ENCODE assay signal across 8 mouse cellular contexts in the genomic region with DNA sequence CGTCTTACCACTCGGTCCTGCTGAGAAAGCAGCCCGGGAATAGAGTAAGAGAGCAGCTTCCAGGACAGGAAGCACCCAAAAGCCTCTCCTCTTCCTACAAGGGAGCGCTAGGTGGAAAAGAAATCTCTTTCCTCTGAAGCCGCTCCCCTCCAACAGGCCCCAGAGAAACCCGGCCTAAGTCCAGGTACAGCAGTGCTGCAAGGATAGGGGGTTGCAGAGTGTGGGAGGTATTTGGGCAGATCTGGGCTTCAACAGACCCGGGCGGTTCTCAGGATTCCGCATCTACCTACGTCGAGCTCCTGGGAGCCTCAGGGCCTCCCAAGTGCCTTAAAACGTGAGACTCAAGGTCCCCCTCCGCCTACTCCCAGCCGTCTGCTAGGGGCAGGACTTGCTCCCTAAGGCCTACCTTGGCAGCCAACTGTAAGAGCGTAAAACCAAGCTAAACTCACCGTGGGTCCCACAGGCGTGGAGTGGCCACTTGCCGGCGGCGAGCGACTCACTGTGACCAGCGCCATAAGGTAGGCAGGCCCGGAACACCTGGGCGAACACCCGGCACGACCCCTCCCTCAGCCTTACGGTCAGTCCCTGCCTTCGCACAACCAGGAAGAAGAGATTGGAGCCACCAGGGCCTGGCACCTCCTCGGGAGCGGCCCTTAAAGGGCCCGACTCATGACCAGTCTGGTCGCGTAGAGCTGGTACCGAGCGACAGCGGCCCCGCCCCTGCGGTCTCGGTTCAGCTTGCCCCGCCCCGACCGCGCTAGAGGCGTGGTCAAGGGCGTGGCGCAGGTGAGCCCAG. TPM values are rescaled to one million over a fixed set of nuclear protein-coding genes. Genes with fewer than 3 reads are reported as not detected.
DNase-seq lines count a peak whose midpoint lies in the region; ATAC-seq and TF ChIP-seq lines count a peak whose summit lies in the region.

A gene (minus strand): TSS at position 615 of the 796 bp plus-strand sequence.

- H3K36me3 ChIP-seq in embryonic facial prominence, embryonic 15.5 days, result peaks cover 17% of the 10 kb centered on the region
- H3K36me3 ChIP-seq in limb, embryonic 14.5 days (ENCODE audit: control insufficient read depth, insufficient read depth, low read length), result peaks cover 24% of the 10 kb centered on the region; the same call in 1 of the 2 replicates
- no peaks in the 10 kb centered on the region for H3K36me3 ChIP-seq in midbrain, embryonic 15.5 days (replicated peaks)
- H3K36me3 ChIP-seq in splenic B cell, adult 2 months (ENCODE audit: control insufficient read depth, insufficient read depth, low read length, poor library complexity, severe bottlenecking), result no peaks in the 10 kb centered on the region; the same call in 1 of the 2 replicates

- H3K4me1 ChIP-seq in embryonic facial prominence, embryonic 15.5 days, result peaks cover 16% of the 10 kb centered on the region
- 0 out of 2 replicates have a peak, but pooled peaks cover 6% of the 10 kb centered on the region for H3K4me1 ChIP-seq in limb, embryonic 14.5 days (ENCODE audit: control insufficient read depth, insufficient read depth, low read length)
- peaks cover 7% of the 10 kb centered on the region for H3K4me1 ChIP-seq in midbrain, embryonic 15.5 days

- H3K4me2 ChIP-seq in embryonic facial prominence, embryonic 15.5 days (replicated peaks), result peak within 1 kb of the TSS; percentile 74
- peak within 1 kb of the TSS; percentile 60 for H3K4me2 ChIP-seq in limb, embryonic 14.5 days (replicated peaks; ENCODE audit: low read depth, low read length, severe bottlenecking)
- peak within 1 kb of the TSS; percentile 47 for H3K4me2 ChIP-seq in midbrain, embryonic 15.5 days

- 0 out of 2 replicates have a peak, but pooled peaks cover 4% of the 10 kb centered on the region for H3K27me3 ChIP-seq in embryonic facial prominence, embryonic 15.5 days
- no peaks in the 10 kb centered on the region for H3K27me3 ChIP-seq in limb, embryonic 14.5 days (ENCODE audit: control insufficient read depth, insufficient read depth, low read length)
- peaks cover 13% of the 10 kb centered on the region for H3K27me3 ChIP-seq in midbrain, embryonic 15.5 days (replicated peaks)
- H3K27me3 ChIP-seq in splenic B cell, adult 2 months (ENCODE audit: control insufficient read depth, insufficient read depth, low read length, poor library complexity, severe bottlenecking), result no peaks in the 10 kb centered on the region

- no peaks in the 10 kb centered on the region for H3K9me3 ChIP-seq in embryonic facial prominence, embryonic 15.5 days (replicated peaks)
- H3K9me3 ChIP-seq in limb, embryonic 14.5 days (ENCODE audit: control insufficient read depth, low read length), result no peaks in the 10 kb centered on the region
- H3K9me3 ChIP-seq in midbrain, embryonic 15.5 days, result no peaks in the 10 kb centered on the region

- H3K4me3 ChIP-seq in embryonic facial prominence, embryonic 15.5 days (replicated peaks), result peak within 1 kb of the TSS; percentile 60
- H3K4me3 ChIP-seq in limb, embryonic 14.5 days (replicated peaks; ENCODE audit: low read length), result peak within 1 kb of the TSS; percentile 46
- H3K4me3 ChIP-seq in midbrain, embryonic 15.5 days, result peak within 1 kb of the TSS; percentile 29

- peak; percentile 84 for DNase-seq in 3134 (ENCODE audit: extremely low read depth, insufficient read length, low spot score)
- DNase-seq in adrenal gland, postnatal 14 days, result peak; percentile 86
- peak; percentile 35 for DNase-seq in heart, adult 8-10 months (ENCODE audit: low spot score)
- DNase-seq in kidney, adult 8-10 months, result peak; percentile 90 to 92
- peak; percentile 51 for DNase-seq in limb, embryonic 14.5 days (ENCODE audit: low spot score)
- DNase-seq in splenic B cell, adult 2 months (ENCODE audit: low read depth, low spot score), result peak; percentile 77

- H3K9ac ChIP-seq in embryonic facial prominence, embryonic 15.5 days, result peak within 1 kb of the TSS; percentile 47
- peak within 1 kb of the TSS; percentile 51 for H3K9ac ChIP-seq in limb, embryonic 14.5 days (ENCODE audit: low read depth, low read length, severe bottlenecking)
- 0 out of 2 replicates have a peak within 1 kb of the TSS, but pooled peaks have one; percentile 12 for H3K9ac ChIP-seq in midbrain, embryonic 15.5 days

- 5% methylated on average over 46 of the region's 46 CpGs for WGBS in embryonic facial prominence, embryonic 15.5 days
- 6% methylated on average over 38 of the region's 46 CpGs for WGBS in limb, embryonic 14.5 days
- 8% methylated on average over 46 of the region's 46 CpGs for WGBS in midbrain, embryonic 15.5 days

- ATAC-seq in embryonic facial prominence, embryonic 15.5 days (ENCODE audit: insufficient number of reproducible peaks, low FRiP score, low TSS enrichment, low read depth), result peak; percentile 79
- ATAC-seq in limb, embryonic 14.5 days (ENCODE audit: low FRiP score, low read depth), result peak; percentile 75
- ATAC-seq in midbrain, embryonic 15.5 days (replicated peaks), result peak; percentile 68

- no peak for TF ChIP-seq POLR2A in limb, embryonic 14.5 days (IDR thresholded peaks at IDR 0.05; ENCODE audit: borderline replicate concordance, extremely low read depth, insufficient read depth, insufficient read length)

- peak within 1 kb of the TSS; percentile 51 for H3K27ac ChIP-seq in embryonic facial prominence, embryonic 15.5 days (replicated peaks)
- no peak within 1 kb of the TSS for H3K27ac ChIP-seq in limb, embryonic 14.5 days (replicated peaks; ENCODE audit: low read depth, low read length)
- no peak within 1 kb of the TSS for H3K27ac ChIP-seq in midbrain, embryonic 15.5 days

RNA-seq across cellular contexts. Expression of the gene that starts here (rescaled TPM):
- 17.3 and 20.8 TPM in 2 replicates for total RNA-seq in adrenal gland, postnatal 14 days (2021)
- polyA plus RNA-seq in embryonic facial prominence, embryonic 15.5 days (2015; fragmentation: Nextera tagmentation; extraction: Ambion mirVana), result 27.5 and 34.4 TPM in 2 replicates
- 10 to 100 TPM in 2 of 4 experiments, 1 to 10 TPM in 2; 6.1 to 11.4 (median 8.1) TPM for total RNA-seq in heart, adult 8-10 months (2022)
- polyA plus RNA-seq in limb, embryonic 14.5 days (2012; rRNA removed), result 57.5 and 65.5 TPM in 2 replicates
- polyA plus RNA-seq in limb, embryonic 14.5 days (2014; fragmentation: Nextera tagmentation; extraction: Ambion mirVana), result 21.2 and 22.3 TPM in 2 replicates
- 12.2 and 16.2 TPM in 2 replicates for polyA plus RNA-seq in midbrain, embryonic 15.5 days (2015; fragmentation: Nextera tagmentation; extraction: Ambion mirVana)

Comparison
In these comparisons a context has a peak if more than half of its experiments do, and no peak if none do; other contexts are left out.
1. DNase-seq: peak in every context shown above with its lines; median percentile 91 in kidney, adult 8-10 months; 86 in adrenal gland, postnatal 14 days; 84 in 3134; 77 in splenic B cell, adult 2 months; 51 in limb, embryonic 14.5 days; 35 in heart, adult 8-10 months.